Mouse (Mus musculus) C2C12 (cell line): ENCODE results near the gene Ankub1.

ENCODE experiments used
- CTCF ChIP-seq: IDR thresholded peaks from one replicate; pipeline ENCODE4 v1.5.1; 2011; ENCODE audit not compliant: control insufficient read depth, insufficient read depth, insufficient read length
- MYOD1 ChIP-seq: IDR thresholded peaks from one replicate; pipeline ENCODE4 v1.6.1; 2011; ENCODE audit warnings: low read depth; ENCODE audit not compliant: control insufficient read depth, insufficient read length
- USF1 ChIP-seq: IDR thresholded peaks from one replicate; pipeline ENCODE4 v1.6.1; 2011; ENCODE audit warnings: low read depth, mild to moderate bottlenecking, control low read depth, moderate library complexity

DNA sequence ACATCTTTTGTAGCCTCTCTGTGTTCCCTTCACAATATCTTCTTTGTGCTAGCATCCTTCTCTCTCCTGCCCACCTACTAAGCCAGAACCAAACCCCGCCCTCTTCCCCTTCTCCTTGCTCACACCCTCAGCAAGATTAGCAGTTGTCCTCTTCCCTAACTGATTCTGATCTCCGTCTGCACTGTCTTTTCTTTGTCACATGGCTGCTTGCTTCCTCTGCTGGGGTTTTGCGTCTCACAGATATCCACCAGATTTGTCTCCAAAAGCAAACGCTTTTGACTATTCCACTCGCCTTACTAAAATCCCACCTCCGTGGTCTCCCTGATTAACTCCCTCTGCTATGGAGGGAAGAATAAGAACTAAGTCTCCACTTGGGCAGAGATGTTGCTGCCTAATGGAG lies 34.0 kb downstream of the Ankub1 start:
- TF ChIP-seq MYOD1, result no peak
- no peak for TF ChIP-seq USF1
- no peak for TF ChIP-seq CTCF
